Mouse (Mus musculus): Measurements from ENCODE around the gene Gfi1.

The Gfi1 gene

DNA sequence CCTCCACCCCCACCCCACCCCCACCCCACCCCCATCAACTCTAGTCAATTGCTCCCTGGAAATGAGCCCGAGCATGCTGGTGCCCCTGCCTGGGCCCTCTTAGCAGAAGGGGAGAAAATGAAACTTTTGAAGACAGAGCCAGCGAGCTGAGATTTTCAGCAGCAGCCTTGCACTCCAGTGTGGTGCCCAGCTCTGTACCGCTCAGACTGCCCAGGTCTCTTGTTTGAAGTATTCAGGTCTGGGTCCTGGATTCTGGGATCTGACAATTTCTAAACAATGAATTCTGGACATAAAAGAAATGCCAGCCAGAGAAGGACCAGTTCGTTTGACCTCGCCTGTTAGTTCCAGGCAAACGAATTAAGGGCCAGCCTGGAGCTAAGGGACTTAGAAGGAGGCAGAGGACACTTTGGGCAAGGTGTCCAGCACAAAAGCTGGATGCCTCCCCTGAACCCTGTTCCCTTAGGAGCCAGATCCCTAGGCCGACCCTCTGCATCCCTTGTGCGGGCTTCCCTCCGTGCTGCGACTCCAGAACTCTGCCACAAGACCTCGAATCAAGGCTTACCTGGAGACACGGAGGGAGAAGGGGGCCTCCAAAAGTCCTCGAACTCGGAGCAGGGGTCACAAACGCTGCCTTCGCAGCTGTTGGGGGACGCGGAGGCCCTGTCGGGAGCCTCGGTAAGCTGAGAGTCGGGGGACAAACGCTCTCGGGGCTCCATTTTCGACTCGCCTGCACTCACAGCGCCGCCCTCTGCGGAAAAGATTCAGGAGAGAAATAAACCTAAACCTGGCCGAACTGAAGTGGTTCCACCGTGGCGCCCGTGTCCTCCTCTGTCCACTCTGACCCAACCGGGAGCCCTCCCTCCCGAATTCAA is 2.9 kb downstream of the Gfi1 start:
- DNase-seq (ENCODE audit: low spot score), result no peak

DNA sequence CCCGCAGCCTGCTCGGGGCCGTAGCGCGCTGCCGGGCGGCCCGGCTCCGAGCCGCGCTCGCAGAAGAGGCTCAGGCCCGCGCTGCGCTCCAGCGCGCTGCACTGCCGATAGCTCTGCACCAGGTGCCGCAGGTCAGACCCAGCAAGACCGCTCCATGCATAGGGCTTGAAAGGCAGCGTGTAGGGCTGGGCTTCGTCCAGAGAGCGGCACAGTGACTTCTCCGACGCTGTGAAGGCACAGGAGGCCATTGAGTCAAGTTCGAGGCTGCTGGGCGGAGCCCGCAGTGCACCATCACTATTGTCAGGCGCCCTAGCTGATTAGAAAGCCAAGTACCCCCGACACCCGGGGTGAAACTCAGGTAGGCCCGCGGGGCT is 4.2 kb downstream of the Gfi1 start:
- DNase-seq (ENCODE audit: low spot score), result no peak

DNA sequence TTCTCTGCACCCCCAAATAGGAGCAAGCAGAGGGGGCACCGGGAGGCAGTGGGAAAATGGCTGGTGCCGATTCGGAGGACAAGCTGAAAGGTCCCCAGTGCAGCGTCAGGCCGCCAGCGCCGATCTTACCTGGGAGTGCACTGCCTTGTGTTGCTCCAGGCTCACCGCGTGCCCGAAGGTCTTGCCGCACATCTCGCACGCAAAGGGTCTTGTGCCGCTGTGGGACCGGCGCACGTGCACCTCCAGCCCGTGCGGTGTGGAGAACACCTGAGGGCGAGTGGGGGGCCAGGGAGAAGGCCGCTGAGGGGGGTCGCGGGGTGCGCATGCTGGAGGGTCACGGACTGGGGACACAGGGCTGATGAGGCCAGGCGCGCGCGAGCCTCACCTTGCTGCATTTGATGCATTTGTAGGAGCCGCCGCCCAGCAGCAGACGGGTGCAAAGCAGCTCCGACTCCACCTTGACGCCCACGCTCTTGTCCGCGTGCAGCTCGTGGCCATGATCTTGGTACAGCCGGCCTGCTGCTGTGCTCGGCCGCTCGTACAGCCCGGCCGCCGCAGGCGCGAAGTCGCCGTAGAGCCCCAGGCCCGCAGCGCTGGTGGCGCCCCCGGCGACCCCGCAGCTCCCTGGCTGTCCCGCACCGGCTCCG is 4.7 kb downstream of the Gfi1 start:
- DNase-seq (ENCODE audit: low spot score), result no peak

DNA sequence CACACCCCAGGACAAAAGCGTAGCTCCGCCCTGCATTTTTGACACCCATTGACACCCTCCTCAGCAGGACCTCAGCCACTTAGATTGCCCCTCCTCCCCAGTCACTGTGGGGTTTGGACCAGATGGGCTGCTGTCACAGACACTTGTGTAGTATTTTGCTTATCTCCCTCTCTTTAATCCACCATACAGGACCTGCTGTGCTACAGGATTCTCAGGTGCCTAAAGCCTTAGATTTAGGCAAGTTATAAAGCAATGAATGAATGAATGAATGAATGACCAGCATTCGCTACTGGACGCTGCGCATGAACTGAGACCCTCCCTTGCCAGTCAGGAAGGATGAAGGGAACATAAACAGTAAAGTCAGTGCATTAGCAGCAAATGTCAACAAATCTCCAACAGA is 5.3 kb downstream of the Gfi1 start:
- DNase-seq (ENCODE audit: low spot score), result no peak

DNA sequence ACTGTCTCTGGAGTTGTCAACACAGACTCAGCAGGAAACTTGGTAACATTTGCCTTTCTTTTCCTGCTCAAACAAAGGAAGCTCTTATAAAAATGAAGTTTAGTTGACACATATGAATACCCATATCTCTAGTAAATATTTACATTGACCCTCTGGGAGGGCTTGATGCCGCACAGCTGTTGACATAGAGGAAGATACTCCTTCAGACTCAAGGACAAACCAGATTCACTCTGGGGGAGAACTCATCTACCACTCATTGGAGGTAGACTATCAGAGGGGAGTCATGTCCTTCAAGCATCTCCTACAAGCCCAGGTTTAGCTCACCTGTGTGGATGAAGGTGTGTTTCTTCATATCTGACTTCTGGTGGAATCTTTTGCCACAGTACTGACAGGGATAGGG is 6.0 kb downstream of the Gfi1 start:
- no peak for DNase-seq (ENCODE audit: low spot score)

DNA sequence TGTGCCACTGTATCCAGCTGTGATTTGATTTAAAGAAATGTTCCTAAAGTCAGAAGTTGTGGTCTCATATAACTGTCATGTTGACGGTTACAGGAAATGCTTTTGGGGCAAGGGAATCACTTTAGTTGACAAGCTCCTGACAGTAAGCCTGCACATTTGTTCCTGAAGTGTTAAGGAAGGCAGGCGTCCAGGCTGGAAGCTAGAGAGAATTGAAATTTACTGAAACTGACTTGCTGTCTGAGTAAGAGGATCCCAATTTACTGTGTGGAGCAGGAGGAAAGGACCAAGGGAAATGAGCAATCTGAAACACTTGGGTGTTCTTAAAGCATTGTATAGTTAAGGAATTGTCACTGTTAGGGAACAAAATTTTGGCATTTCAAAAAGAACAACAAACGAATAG is 6.6 kb downstream of the Gfi1 start:
- no peak for DNase-seq (ENCODE audit: low spot score)

DNA sequence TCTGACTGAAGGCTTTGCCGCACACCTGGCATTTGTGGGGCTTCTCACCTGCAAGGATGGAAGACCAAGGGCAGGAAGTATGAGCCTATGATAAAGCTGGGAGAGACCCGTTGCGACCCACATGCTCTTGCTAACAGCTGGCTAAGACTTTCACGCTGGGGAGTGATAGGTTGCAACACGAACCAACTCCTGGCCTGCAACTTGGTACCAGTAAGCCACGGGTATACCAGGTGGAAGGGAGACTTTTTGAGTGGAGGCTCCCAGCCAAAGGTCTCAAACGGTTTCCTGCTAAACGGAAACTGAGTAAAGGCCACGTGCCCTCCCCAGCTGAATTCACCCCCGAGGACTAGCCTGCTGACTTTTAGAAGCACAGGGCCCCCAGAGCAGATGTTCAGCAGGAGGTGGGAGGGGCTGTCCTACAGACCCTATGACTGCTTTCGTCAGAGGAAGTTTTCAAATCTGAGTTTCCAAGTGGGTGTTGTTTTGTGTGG is 7.9 kb downstream of the Gfi1 start:
- no peak for DNase-seq (ENCODE audit: low spot score)

DNA sequence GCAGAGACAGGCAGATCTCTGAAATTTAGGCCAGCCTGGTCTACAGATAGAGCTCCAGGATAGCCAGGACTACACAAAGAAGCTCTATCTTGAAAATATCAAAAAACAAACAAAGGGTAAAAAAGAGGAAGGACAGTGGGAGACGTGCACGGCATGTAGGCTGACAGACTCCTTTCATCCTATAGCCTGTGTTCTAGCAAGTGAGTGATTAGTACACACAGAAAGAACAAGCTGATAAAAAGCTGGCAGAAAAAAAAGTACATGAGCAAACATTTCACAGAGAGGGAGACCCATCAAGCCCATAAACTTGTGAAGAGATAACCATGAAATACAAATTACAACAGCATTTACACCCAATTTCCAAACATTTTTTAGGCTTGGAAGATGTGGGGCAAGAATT is 14.1 kb downstream of the Gfi1 start:
- no peak for DNase-seq (ENCODE audit: low spot score)

DNA sequence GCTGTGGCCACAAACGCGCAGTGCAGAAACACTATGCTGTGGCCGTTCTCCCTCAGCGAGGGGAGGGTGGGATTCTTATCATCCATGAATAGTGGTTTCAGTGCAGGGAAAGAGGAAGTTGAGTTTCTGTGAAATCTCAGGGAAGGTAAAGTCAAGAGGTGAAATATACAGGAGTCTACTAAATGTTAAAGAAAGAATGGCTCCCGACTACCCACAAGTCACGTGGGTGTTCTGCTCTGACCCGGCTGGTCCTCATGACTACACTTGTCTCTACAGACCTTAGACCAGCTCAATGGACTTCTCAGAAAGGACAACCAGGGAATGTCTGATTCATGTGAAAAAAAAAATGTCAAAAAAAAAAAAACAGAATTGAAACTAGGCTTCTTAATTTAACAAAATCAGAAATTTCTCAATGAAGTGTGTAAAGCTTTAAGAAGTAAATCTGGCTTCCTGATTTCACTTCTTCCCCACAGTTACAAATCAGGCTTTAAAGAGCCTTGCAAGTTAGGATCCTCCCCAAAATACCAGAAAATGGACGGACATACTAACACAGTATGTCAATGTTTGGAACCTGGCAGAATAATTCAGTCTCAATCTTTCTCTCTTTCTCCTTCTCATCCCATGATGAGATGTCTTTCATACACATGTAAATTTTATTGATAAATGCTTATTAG is 17.6 kb downstream of the Gfi1 start:
- no peak for DNase-seq (ENCODE audit: low spot score)

DNA sequence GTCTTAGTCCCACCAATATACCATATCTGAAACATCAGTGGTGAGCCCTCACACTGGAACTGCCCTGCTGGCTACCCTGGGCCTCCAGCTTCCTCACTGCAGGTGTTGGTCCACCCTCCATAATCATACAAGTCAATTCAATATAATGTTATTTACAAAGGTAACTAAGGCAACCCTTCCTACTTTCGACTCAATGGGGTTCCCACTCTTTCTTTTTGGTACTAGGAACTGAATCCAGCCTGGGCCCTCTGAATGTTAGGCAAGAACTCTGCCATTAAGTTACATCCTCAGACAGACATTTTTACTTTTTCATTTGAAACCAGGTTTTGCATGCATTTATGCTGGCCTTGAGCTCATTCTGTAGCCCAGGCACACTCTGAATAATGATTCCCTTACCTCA is 19.6 kb downstream of the Gfi1 start:
- no peak for DNase-seq (ENCODE audit: low spot score)

DNA sequence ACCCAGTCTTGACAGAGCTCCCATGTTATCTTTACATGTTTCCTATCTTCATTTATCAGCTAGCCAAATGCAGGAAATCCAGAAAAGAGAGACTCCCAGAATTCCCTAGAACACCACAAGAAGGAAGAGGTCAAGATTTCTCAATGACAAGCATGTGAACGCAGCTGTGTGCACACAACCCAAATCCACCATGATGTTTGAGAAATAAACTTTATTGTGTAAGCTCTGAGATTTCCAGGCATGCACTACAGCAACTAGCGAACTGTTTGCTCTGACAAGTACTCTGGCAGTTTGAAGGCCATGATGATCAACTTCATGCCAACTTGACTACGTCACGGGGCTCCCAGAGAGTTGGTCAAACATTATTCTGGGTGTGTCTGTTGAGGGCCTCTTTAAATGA is 20.1 kb downstream of the Gfi1 start:
- DNase-seq (ENCODE audit: low spot score), result no peak

DNA sequence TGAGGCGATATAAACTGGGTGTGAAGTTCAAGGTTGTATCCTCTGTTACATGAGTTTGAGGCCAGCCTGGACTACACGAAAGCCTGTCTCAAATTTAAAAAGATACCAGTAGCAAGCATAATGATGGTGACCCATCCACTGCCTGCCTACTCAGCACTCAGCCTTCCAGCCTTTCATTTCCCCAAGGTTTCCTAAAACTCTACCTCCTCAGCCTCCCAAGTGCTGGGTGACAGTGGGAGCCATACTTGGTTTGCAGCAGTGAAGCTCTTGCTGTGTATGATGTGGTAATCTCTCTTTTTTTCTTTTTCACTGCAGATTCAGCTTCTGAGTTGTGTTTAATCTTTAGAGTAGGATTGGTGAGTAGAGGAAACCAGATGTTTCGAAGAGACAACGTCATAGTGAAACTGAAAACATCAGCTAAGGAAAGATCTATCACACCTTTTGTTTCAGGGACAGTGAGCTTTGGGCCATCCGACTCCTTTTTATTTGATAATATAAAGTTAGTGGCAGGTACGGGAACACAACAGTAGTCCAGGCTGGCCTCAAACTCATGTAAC is 22.6 kb downstream of the Gfi1 start:
- no peak for DNase-seq (ENCODE audit: low spot score)

DNA sequence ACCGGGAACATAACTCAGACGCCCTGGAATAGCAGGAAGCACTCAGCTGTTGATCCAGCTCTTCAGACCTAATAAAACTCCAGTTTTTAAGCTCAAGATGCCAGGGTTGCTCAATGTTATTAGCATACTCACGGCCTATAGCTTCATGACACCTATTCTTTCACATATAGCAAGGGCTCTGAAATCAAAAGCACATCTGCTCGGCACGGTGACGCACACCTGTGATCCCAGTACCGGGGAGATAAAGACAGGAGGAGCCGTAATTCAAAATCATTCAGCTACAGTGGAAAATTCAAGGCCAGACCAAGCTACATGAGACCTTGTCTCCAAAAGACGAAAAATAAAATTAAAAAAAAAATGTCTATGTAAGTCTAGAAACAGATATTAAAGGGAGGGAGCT is 24.2 kb downstream of the Gfi1 start:
- DNase-seq (ENCODE audit: low spot score), result no peak

DNA sequence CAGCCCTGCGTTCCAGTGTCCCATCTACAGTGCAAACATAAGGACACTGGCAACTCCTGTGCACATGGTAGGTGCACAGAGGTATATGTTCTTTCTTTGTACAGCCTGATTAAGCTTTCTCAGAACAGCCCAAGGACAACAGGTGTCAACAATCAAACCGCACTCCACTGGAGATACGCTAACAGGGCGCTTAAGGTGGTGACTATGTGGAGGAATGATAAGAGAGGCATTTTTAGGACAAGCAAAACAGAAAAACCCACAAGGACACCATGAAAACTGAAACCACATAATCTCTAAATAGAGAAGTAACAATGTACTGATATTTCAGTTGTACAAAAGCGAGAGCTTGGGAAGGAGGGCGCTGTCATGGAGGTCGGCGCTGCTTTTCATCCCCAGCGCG is 25.0 kb downstream of the Gfi1 start:
- DNase-seq (ENCODE audit: low spot score), result no peak

DNA sequence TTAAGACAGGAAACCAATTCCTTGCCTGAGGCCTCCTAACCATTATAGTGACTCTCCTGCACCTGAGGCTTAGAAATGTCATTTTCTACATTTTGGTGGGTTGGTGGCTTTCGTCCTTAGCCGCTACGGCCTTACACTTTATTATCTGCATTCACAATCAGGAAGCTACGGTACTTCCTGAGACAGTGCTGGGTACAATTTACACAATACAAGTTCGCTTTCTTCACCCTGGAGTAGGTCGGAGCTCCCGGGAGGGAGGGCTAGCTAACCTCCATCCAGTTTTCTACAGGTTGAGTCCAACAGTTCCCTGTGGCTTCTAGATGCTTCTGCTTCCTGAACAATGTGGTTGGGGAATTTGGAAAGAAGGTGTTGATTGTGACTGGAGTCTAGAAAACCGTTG is 26.9 kb downstream of the Gfi1 start:
- no peak for DNase-seq (ENCODE audit: low spot score)

DNA sequence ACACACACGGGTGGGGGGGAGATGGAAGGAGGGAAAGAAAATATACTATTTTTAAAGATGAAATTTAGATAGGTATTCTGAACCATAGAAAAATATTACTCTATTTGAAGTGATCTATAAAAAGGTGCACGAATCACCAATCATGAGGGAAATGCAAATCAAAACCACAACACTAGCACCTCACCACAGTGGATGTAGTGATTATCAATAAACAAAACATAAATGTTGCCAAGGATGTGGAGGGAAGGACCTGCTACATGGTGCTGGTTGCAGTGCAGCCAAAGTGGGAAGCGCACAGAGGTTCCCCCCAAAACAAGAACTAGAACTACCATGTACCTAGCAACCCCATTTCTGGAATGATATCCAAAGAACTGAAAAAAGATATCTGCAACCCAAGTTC is 30.8 kb downstream of the Gfi1 start:
- no peak for DNase-seq (ENCODE audit: low spot score)

DNA sequence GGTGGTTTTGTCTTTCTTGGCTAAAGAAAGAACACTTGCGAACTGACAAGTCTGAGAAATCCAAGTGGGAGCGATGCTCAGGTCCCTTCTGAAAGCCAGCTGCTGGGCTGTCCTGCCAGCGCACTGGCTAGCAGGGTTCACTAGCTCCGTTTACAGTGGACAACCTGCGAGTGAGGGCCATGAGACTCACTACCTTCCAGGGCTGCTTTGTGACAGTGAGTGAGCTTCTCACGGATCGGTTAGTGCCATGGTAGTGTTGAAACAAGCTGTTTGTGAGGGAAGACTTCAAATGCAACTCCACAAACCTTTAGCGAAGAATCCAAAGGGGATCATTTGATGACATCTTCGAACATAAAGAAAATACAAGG is 37.4 kb downstream of the Gfi1 start:
- DNase-seq (ENCODE audit: low spot score), result no peak

DNA sequence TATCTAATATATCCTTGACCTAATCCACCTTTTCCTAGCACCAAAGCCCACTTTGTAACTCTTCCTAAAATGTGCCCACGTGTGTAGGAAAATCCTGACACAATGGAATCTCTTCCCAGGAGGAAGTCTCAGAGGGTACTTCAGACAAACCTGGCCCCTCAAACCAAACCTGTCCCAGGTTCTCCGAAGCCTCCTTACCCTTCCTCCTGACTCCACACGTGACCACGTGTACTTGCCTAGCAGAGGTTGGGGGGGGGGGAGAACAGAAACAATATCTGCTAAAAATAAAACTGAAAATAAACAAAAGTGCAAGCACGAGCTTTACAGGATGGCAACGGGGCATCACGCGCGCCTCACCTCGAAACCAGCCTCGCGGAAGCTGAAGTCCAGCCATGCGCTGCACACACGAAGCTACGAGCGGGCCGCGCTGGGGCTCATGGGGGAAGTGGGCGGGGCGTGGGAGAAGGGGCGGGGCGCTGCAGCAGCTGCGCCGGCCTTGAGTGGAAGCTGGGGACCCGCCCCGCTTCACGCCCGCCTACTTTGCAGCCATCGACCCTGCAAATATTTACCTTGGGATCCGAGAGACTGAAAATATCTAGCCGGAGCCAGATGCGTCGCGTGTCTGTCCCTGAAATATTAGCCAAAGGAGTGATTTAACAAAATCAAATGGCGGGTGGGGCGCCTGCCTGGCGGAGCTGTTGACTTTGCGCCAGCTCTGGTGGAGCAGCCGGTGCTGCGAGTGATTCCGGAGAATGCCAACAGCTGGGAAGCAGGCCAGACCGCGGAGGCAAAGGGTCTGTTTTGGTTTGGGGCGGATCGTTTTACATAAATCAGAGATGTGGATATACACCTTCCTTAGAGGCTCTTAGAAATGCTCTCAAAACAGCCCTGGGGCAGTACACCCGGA is 38.0 kb downstream of the Gfi1 start:
- no peak for DNase-seq (ENCODE audit: low spot score)

DNA sequence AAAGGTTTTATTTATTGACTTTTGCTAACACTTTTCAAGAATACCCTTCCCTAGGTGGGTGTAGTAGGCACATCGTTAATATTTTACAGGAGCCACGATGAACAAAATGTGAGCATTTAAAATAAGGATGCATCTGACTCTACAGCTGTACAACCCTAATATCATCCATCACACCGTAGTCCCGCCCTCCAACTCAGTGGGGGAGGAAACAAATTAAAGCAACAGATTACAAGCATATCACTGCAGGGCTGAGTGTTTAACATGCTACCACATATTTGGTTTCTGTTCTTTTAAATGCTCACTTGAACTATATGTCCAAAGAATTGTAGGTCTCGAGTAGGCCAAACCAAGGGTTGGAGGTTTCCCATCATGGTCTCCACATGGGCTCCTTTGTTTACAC is 38.7 kb downstream of the Gfi1 start:
- DNase-seq (ENCODE audit: low spot score), result no peak

DNA sequence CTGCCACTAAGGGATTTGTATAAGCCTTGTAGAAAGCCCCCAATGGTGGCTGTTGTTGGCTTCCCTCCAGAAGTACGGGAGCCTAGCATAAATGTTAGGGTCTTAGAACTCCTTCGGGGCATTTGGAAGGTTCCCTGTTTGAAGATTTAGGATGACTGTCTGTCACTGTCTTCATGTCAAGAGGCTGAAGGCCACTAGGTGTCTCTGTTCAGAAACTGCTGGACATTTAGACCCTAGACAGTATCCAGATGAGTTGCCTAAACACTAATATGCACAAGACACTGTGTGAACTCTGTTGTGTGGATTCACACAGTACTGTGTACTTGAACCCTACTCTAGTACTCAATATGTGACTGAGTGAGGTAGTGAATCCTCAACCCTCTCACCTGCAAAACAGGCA is 41.5 kb downstream of the Gfi1 start:
- DNase-seq (ENCODE audit: low spot score), result no peak

DNA sequence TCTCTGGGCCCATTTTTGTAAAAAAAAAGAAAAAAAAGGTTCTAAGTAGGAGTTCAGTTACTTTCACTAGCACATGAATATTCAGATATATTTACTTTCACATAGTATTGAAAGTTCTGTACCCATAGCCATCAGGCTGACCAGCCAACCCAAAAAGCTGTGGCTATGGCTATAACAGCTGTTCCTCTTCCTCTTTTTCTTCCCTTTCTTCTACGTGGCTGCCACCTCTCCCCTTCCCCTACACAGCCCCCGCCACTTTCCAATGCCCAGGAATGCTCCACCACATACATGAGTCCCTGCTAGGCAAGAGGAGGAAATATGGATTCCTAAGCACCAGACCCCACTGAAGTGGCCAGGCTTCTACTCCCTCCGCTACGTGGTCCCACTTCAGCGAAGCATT is 44.5 kb downstream of the Gfi1 start:
- no peak for DNase-seq (ENCODE audit: low spot score)

DNA sequence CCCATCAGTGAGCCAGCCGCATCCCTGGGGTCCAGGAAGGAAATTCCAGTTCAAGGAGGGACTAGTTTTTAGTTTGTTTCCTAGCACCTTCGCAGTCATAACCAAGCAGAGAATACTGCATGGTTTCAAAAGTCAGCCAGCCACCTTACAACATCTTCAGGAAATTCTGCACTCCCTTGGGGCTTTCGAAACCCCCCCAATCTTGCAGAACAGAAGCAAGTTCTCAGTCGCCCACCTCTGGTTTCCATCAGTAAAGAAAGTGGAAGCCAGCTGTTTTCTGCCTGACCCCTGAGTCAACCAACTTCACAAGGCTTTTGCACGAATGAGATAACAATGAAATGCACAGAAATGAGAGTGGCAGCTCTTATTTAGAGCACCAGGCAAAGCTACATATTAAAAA is 47.4 kb downstream of the Gfi1 start:
- no peak for DNase-seq (ENCODE audit: low spot score)
